Mouse (Mus musculus): ENCODE measurements at regions not wholly inside any gene's neighbourhood (a gene's known extent, or its start where the extent isn't known, plus 50 kb on each side); places are given as distances from the start of the nearest gene placed in this dataset.

- no peak for DNase-seq (ENCODE audit: low spot score in 2 of 2)
Observed at GRCm38 (mm10) chr11:113028235-113028919, 246.4 kb downstream of the Sox9 start.

- DNase-seq (ENCODE audit: low spot score in 2 of 2), result no peak
Observed at GRCm38 (mm10) chr11:113031405-113031804, 249.4 kb downstream of the Sox9 start.

- DNase-seq (ENCODE audit: low spot score in 2 of 2), result no peak
Observed at GRCm38 (mm10) chr11:113032487-113033228, 250.6 kb downstream of the Sox9 start.

- DNase-seq (ENCODE audit: low spot score in 2 of 2), result no peak
Observed at GRCm38 (mm10) chr11:113034911-113035310, 252.9 kb downstream of the Sox9 start.

GRCm38 (mm10) chr11:113037736-113038135, 255.7 kb downstream of the Sox9 start:
- no peak for DNase-seq (ENCODE audit: low spot score in 2 of 2)

- DNase-seq (ENCODE audit: low spot score in 2 of 2), result no peak
Observed at GRCm38 (mm10) chr11:113042710-113043109, 260.7 kb downstream of the Sox9 start.

- no peak for DNase-seq (ENCODE audit: low spot score in 2 of 2)
Observed at GRCm38 (mm10) chr11:113046200-113047051, 264.4 kb downstream of the Sox9 start.

- DNase-seq (ENCODE audit: low spot score in 2 of 2), result no peak
Observed at GRCm38 (mm10) chr11:113048158-113048557, 266.1 kb downstream of the Sox9 start.

GRCm38 (mm10) chr11:113049593-113049992, 267.6 kb downstream of the Sox9 start:
- no peak for DNase-seq (ENCODE audit: low spot score in 2 of 2)

- DNase-seq (ENCODE audit: low spot score in 2 of 2), result no peak
Observed at GRCm38 (mm10) chr11:113052536-113052935, 270.5 kb downstream of the Sox9 start.

- no peak for DNase-seq (ENCODE audit: low spot score in 2 of 2)
Observed at GRCm38 (mm10) chr11:113056042-113056632, 274.1 kb downstream of the Sox9 start.

- no peak for DNase-seq (ENCODE audit: low spot score in 2 of 2)
Observed at GRCm38 (mm10) chr11:113056824-113057223, 274.8 kb downstream of the Sox9 start.

GRCm38 (mm10) chr11:113070365-113070764, 288.3 kb downstream of the Sox9 start:
- DNase-seq (ENCODE audit: low spot score in 2 of 2), result no peak

GRCm38 (mm10) chr11:113071942-113072341, 289.9 kb downstream of the Sox9 start:
- no peak for DNase-seq (ENCODE audit: low spot score in 2 of 2)

GRCm38 (mm10) chr11:113074328-113074727, 292.3 kb downstream of the Sox9 start:
- DNase-seq (ENCODE audit: low spot score in 2 of 2), result no peak

- DNase-seq (ENCODE audit: low spot score in 2 of 2), result no peak
Observed at GRCm38 (mm10) chr11:113076371-113076770, 294.3 kb downstream of the Sox9 start.

- no peak for DNase-seq (ENCODE audit: low spot score in 2 of 2)
Observed at GRCm38 (mm10) chr11:113080311-113080710, 298.3 kb downstream of the Sox9 start.

GRCm38 (mm10) chr11:113084442-113084841, 302.4 kb downstream of the Sox9 start:
- DNase-seq (ENCODE audit: low spot score in 2 of 2), result no peak

GRCm38 (mm10) chr11:113085556-113085955, 303.5 kb downstream of the Sox9 start:
- DNase-seq (ENCODE audit: low spot score in 2 of 2), result no peak

GRCm38 (mm10) chr11:113087084-113087483, 305.1 kb downstream of the Sox9 start:
- DNase-seq (ENCODE audit: low spot score in 2 of 2), result no peak

GRCm38 (mm10) chr11:113089637-113090351, 307.8 kb downstream of the Sox9 start:
- no peak for DNase-seq (ENCODE audit: low spot score in 2 of 2)

All from spleen, postnatal 14 days (tissue).